Mouse (Mus musculus) c-Kit-positive CD71-positive TER-119-negative erythroid progenitor cells, embryonic 14.5 days (primary cell): ENCODE results near the gene Cd93.

ENCODE experiments used
- DNase-seq: peaks from one replicate; pipeline ENCODE4 v3.0.0-alpha.2; 2013; ENCODE audit warnings: low read depth

The Cd93 gene

DNA sequence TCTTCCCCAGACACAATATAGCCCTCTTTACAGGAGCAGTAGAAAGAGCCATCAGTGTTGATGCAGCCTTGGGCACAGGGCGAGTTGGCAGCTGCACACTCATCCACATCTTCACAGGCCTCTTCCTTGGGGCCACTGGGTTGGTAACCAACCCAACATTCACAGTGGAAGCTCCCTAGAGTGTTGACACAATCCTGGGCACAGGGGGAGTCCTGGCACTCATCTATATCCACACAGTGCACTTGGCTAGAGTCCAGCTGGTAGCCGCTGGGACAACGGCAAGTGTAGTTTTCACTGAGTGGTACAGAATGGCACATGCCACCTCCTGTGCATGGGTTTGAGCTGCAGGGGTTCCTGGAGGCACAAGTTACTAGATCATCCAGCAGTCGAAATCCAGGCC, 1.2 kb downstream of the Cd93 start:
- no peak for DNase-seq

DNA sequence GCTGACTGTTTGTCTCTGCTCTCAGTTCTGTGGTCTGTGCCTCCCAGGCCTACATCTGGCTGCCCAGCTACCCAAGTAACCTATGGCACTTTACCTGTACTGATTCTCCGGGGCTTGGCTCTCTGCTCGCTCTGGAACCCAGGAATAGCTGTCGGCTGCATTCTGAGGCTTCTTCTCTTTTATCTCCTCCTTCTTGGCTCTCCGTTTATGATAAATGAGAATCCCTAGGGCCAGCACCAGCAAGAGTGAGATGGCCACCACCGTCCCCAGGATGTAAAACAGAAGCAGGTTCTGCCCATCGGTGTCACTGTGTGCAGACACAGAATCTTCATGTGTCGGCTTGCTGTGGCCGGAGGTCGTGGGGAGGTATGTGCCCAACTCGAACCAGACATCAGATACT, 1.9 kb downstream of the Cd93 start:
- DNase-seq: no peak

DNA sequence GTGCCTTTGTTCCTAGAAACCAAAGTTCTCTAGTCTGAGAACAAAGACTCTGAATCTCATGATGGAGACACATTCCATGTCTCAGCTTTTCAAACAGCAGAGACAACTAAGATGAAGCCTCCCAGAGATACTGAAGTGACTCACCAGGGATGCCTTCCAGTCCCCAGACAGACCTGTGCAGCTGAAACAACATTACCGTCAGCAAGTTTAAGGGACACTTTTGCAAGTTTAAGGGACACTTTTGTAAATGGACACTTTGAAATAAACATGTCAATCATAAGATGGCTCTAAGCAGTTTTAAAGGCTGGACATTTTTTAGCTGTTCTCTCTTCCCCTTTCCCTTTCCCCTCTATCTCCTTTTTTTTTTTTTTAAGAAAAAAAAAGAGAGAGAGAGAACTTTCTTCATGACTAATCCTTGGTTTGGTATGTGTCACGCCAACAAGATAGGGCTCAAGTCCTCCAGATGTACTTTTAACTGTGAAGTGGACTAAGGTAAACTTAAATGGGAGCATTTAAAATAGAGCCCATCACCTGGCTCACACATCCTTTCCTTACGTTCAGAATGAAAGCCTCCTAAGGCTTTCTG, 3.6 kb downstream of the Cd93 start:
- DNase-seq: no peak

DNA sequence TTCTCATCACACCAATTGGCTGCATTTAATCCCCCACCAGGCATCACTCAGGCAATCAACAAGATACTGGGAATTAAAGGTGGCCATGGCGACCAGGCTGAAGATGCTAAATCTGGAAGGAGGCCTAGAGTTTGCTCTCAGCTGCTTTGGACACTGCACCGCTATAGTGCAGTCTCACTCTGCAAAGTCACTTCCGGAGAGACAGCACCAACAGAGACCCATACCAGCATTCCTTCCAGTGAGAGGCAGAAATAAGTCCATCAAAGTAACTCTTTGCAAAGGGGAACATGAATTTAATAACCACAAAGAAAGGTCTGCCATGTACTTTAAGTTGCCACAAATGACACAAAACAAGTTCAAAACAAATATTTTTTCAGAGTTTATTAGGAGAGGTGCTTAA, 7.1 kb downstream of the Cd93 start:
- no peak for DNase-seq

DNA sequence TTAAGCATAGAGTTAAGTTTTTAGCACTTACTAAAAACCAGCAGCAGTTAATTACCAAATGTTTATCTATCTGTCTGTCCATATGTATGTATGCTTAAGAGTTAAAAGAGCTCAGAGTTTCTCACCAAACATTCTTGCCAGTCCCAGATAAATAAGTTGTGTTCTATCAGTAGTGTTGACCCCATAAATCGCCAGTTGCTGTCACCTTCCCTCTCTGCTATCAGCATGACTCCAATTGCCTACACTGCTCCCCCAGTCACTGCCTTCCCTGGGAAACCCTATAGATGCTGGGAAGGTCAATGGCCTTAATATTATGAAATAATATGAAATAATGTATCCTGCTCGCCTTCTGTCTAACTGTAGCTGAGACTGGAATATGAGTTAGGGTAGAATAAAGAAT, 11.0 kb downstream of the Cd93 start:
- DNase-seq: no peak

DNA sequence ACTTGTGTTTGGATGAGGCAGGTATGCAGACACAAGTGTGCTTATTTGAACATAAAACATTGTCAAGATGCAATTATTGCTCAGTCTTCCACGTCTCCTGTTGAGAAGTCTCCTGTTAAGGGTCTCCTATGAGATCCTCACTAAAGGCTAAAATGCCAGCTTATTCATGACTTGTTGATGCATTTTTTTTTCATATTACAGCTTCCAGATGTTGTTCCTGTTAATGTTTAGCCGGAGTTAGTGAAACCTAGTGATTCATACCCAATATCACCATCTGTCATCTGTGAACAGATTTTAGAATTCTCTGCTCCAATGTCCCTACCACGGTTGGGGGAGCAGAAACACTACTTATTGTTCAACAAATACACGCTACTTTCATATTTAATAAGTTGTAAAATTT, 12.4 kb downstream of the Cd93 start:
- no peak for DNase-seq

DNA sequence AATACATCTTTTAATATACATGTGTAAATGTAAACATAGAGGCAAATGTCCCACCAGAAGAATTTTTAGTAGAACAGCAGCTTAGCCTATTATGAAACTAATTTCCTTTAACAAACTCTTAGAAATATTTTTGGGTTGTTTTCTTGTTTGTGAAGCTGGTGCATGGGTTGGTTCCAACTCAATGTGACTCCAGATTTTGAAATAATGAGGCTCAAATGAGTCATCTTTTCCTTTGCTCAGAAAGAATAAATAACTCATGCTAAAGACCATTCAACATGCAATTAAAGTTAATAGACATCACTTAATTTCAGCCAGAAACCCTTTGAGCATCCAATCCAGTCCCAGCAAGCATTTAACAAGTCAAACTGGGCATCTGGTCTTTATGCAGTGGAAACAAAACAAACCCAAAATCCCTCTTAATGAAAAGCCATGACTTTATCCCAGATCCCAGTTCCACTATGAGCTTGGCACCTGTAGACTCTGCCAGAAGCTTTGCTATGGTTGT, 14.3 kb downstream of the Cd93 start:
- DNase-seq: no peak

DNA sequence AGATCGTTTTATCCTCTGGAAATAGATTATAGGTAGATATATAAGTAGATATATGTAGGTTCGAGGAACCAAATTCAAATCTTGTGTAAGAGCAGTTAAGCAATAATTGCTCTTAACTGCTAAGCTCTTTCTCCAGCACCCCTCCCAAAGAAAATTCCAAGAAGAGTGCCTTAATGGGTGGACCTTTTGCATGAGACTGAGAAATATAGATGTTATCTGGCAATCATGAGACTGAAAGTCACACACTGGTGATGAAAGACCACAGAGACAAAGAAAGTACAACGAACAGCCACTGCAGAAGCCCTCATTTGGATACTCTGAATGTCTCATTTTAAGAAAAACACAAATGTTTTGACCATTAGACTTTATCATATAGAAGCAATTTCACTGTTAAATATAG, 14.8 kb downstream of the Cd93 start:
- DNase-seq: no peak

DNA sequence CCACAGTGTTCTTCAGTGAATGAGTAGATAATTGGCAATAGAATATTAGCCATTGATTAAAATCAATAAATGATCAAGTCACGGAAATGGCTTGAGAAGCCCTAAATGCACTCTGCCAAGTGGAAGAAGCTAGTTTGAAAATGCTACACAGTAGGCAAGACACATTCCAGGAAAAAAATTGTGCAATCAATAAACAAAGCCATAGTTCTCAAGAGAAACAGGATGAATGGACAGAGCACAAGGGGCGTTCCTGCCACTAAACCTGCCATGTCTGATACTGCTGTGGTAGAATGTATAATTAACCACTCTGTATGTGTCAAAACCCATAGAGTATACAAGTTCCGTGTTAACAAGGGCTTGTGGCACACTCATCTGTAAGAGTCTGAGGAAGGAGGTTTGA, 15.8 kb downstream of the Cd93 start:
- no peak for DNase-seq

DNA sequence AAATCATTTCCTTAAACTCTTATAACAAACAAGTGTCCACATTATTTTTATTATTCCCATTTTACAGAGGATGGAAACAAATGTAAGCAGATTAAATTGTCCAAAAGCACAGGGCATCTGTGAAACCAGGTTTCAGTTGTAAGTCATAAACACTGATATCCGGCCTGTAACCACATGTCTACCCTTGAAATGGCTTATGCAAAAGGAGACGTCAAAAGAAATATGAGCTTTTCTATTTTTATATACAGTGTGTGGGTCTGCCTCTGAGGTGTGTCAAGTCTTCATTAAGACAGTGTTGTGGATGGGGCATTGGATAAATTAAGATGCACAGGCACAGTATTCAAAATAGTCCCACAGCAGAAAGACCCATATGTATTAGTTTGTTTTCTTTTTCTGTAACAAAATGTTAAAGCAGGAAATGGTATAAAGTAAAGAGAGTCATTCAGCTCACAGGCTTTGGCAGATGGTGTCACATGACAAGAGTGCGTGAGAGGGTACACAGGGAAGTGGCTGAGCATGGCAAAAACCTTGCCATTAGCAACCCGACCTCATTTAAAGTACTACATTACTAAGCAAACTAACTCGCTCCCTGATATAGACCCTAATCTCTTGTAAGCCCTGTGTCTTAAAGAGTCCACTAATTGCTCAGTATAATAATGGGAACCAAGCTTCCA, 17.5 kb downstream of the Cd93 start:
- DNase-seq: no peak

DNA sequence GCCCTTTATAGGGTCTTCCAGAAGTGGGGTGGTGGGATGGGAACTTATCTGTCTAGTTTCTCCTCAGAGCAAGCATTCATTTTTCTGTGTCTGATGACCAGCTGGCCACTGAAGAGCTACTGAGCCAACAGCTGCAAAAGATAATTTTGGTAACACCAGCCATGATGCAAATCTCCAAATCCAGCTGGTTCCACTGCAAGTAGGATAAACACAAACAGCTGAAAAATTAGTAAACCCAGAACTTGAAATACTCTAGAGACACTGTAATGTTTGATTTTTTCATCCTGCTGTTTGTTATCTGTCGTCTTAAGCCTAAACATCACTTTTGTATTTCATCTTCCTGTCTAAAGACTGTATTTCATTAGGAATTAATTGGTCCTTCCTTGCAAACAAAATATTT, 21.7 kb downstream of the Cd93 start:
- DNase-seq: no peak

DNA sequence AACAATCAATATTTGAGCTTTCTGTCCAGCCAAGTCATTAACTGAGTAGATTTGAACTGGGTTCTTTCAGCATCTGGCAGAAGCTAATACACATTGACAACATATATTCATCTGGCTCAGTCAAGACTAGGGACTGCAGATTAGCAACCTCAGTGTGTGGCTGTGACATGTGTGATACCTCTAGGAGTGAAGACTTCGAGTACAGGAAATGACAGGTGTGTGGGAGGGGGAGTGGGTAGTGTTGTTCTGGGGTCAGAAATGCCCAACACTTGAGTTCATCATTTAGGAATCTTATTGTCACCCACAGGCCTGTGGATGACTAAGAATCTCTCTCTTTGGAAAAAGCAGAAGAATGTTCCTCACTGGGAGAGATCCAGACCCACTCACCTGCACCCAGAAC, 22.3 kb downstream of the Cd93 start:
- no peak for DNase-seq

DNA sequence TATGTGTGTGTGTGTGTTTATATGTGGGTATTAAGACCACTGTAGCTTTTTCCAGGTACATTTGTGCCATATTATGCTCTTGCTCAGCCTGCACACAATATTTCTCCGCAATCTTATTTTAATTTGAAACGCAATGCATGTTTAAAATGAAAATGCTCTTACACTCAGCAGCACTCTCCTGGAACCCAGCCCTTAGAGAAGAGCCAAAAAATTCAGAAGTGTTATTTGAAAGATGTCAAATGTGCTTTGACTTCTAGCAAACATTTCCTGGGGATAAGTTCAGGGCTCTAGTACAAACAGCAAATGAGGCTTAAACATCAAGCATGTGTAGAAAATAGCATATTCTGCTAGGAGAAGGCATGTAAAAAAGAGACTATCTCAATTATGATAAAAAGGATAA, 23.6 kb downstream of the Cd93 start:
- DNase-seq: no peak

DNA sequence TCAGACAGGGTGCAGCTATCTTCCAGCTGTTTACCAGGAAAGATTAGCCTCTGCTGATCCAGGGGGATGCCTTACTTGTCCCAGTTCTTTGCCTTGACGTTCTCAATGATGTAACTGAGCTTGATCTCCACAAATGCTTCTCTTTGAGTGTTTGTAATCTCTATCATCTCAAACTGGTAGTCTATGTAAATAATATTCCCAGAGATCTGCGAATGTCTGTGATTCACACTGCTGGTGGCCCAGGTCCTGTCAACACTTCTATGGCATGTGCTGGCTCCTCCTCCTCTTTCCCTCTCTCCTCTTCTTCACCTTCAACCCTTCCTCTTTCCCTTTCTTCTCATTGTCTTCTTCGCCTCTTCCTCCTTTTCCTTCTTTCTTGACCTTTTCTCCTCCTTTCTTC, 24.2 kb downstream of the Cd93 start:
- DNase-seq: no peak

DNA sequence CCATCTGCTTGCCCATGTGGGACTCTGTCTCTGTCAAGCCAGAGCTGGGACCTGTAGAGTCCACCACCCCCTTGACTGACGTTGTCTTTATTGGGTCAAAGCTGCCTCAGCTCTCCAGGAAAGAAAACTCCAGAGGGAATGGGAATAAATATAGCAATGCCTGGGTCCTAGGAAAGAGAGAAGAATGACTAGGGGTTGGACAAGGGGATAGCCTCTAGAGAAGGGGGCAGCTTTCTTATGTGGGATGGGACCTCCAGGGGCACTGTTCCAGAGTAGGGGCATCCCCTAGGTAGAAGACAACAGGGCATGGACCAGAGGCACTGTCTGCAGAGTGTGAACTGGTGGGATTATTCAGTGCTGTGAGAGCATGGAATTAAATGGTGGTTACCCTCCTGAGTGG, 33.5 kb downstream of the Cd93 start:
- no peak for DNase-seq

DNA sequence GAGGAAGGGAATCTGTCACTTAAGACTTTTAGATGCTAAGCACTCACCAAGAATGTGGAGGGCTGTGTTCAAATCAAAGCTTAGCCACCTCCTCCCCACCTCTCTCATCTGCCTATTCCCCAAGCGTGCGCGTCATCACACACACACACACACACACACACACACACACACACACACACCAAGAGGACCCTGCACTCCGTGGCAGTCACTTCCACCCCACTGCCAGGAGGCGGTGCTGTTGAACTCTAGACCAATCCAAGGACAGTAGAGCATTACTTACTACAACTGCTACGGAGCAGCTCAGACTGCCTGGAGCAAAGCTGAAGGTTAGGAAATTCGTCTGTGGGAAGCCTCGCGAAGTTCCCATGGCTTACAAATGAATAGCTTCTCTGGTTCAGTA, 34.2 kb downstream of the Cd93 start:
- DNase-seq: no peak

DNA sequence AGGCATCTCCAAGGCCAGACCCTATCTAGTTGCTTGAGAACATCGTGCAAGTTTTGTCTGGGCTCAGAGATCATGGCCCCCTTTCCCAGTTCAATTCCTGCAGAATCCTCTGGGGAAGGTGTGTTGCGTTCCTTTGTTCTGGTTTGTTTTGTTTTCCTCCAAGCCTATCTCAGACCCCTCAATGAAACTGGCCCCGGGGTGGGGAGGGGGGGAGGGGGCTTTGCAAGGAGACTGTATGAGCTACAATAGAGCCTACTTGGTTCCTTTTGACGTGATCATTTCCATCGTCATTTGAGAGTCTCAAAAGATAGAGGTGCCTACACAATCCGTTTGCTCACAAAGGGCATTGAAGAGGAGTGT, 34.6 kb downstream of the Cd93 start:
- no peak for DNase-seq

DNA sequence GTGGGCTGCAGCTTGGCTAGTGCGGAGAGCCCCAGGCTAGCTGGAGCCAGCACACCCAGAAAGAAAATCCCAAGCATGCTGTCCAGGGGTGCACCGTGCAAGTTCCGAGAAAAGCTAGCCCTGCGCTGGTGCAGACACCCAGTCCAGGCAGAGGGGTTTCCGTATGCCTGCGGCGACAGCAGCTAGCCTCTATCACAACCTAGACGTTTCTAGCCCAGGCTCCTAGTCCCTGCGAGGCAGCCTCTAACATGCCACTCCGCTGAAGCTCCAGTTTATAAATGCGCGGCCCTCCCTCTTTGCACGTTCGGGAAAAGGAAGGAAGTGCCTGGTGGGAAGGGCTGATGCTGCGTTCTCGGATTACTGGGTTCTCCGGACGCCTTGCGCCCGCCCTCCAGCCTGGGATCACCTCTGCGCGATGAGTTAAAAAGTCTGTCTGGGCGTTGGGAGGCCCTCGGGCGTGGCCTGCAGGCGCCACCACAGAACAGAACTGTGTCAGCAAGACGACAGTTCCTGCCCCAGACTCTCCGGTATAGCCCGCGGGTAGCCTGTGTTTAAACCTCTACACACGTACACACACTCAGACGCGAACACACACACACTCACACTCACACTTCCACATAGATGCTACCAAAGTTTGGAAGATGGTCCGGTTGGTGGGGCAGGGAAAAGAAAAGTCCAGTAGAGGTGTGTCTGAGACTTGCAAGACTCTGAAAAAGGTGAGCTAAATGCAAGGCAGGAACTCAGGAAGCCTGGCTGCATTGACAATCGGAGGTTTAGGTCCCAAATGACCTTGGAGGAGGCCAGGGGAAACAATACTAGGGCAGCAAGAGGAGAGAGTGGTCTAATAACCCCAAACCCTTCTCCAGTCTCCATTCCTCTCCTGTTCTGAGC, 35.2 kb downstream of the Cd93 start, which contains the start of gene Thbd:
Gene Thbd (minus strand): TSS at position 319 of the 891 bp plus-strand sequence.
- DNase-seq: no peak

DNA sequence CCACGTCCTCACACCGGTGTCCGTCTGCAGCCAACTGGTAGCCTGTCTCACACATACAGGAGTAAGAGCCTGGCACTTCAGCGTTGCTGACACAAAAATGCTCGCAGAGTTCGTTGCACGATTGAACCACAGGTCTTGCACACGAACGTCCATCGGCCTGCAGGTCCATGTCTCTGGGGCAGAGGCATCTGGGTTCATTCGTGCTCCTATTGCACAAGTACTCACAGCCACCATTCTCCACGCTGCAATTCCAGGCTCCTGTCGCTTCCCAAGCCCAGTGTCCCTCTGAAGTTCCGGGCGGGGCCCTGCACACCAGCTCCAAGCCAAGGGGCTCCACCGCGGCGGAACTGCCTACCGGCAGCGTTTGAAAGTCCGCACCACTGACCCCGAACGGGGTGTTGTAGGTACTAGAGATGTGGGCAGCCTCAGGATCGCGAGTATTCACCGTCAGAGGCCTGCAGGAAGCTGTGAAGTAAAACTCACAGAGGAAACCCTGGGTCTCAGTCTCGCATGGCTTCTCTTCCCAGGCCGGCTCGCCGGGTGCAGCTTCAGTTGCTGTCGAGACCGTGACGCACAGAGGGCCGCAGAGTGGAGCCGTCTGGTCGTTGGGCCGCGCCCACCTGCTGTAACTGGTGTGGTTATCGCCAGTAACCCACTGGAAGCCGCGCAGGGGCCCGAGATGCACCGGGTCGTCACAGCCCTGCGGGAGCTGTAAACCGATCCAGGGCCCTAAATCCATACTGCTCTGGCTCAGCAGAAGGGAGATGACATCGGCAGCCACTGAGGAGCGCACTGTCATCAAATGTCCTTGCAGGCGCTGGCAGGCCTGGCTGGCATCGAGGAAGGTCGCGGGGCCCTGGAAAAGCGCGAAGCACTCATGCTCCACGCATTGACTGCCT, 36.1 kb downstream of the Cd93 start:
- no peak for DNase-seq

DNA sequence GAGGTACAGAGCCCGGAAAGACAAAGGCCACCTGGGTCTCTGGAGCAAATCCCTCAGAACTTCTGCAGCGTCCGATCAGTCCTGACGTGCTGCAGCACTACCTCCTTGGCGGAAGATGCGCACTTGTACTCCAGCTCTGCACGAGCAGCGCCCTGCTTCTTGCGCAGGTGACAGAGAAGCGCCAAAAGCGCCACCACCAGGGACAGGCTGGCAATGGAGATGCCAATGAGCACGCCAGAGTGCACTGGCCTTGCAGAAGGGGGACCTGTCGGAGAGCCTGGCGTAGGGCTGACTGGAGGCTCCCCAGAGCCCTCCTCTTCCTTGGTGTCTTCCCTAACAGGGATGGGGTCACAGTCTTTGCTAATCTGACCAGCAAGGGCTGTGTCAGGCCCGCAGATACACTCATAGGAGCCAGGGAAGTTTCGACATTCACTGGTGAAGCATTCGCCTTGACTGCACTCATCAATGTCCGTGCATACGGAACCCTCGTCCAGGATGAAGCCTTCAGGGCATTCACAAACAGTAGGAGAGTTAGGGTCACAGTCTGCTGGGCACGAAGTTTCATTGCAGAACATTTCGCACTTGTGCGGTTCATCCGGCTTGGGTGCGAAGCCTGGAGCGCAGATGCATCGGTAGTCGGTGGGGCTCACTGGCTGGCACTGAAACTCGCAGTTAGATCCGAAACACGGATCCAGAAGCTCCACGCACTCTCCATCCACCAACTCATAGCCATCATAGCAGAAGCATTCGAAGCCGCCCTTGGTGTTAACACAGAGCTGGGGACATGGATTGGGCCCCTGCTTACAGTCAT, 37.0 kb downstream of the Cd93 start:
- DNase-seq: no peak

DNA sequence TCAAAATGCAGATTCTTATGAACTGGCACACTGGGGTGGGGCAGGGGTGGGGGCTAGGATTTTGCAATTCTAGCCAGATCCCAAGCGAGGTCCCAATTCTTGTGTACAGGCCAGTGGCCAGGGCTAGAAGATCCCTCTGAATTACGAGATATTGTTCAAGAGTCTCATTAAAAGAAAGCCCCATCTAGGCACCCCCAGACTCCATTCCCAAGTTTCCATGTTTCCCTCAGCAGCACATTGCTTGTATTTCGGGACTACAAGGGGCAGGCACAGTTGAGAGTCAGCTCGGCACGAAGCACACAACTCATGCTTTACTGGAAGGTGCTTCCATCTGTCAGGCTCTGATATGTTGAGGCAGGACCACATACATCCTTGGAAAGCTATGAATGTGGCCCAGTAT, 38.5 kb downstream of the Cd93 start:
- DNase-seq: no peak
